Mouse (Mus musculus) layer of hippocampus, adult 6 months (tissue): ENCODE results near the gene Scn1b. TPM values are rescaled to one million over a fixed set of nuclear protein-coding genes. Genes with fewer than 3 reads are reported as not detected.

Experiments used
- long read RNA-seq, 2 experiments: library from polyadenylated mRNA; unstranded; transcript quantifications; one replicate each; pipeline ENCODE4 v2.0.0; 2019 to 2020
- polyA plus RNA-seq: library from polyadenylated mRNA; unstranded; fragments of <200 nt; fragmentation: Nextera tagmentation; gene quantifications from 2 replicates; pipeline ENCODE4 v1.2.3, GENCODE M21; 2021

Gene Scn1b
- 62.7 and 80.2 TPM in 2 replicates for polyA plus RNA-seq
- long read RNA-seq, experiment 1, transcript Scn1b-201 (6 exons, 1,573 nt): major isoform, 34 of 130 reads
- long read RNA-seq, experiment 1, transcript Scn1b-203 (5 exons, 1,501 nt): minor isoform, 11 of 130 reads
- long read RNA-seq, experiment 1, partial matches to known transcripts: 72 of 130 reads
- long read RNA-seq, experiment 1, other reads (novel, unspliced or antisense): 13 of 130 reads
- long read RNA-seq, experiment 2, transcript Scn1b-201 (6 exons, 1,573 nt): major isoform, 82 of 152 reads
- long read RNA-seq, experiment 2, transcript Scn1b-203 (5 exons, 1,501 nt): minor isoform, 27 of 152 reads
- long read RNA-seq, experiment 2, partial matches to known transcripts: 24 of 152 reads
- long read RNA-seq, experiment 2, other reads (novel, unspliced or antisense): 19 of 152 reads

GRCm38 (mm10) chr7:31126851-31127724, at the start of gene Scn1b:
Gene Scn1b (minus strand): TSS chr7:31127003.

DNA sequence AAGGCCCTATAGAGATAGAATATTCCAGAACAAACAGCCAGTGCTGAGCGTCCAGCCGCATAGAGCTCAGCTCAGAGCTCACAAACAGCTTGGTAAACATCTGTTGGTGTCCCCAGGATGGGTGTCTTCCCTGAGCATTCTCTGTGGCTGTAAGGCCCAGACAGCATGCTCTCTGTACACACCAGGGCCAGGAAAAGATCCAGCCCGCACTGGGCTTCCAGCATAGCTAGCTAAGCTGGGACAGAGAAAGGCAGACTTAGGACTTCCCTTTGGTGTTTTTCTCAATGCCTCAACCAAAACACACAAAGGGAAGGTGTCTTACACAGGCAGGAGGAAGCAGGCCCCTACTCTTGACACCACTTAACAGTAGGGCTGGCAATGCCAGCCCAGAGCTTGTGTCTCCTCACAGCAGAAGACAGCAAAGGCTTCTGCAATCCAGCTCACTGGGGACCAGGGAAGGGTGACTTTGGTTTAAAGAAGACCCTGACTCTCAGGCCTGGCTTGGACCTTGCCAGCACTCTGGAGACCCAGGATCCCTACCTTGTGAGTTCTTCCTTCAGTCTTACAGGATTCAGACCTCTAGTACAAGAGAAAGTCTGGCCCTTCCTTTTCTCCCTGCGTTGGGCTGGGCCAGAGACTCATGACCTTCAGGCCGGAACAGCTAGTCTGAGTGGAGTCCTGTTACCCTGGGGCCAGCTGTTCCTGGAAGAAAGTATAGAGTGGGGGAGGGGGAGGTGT, 28.7 kb upstream of the Scn1b start, which contains the start of gene Gramd1a:
Gramd1a (minus strand) TSS at position 601 of the 738 bp plus-strand sequence.

GRCm38 (mm10) chr7:31115182-31115581, 11.6 kb downstream of the Scn1b start, which contains the start of gene Hpn:
Gene Hpn (minus strand): TSS chr7:31115290.

DNA sequence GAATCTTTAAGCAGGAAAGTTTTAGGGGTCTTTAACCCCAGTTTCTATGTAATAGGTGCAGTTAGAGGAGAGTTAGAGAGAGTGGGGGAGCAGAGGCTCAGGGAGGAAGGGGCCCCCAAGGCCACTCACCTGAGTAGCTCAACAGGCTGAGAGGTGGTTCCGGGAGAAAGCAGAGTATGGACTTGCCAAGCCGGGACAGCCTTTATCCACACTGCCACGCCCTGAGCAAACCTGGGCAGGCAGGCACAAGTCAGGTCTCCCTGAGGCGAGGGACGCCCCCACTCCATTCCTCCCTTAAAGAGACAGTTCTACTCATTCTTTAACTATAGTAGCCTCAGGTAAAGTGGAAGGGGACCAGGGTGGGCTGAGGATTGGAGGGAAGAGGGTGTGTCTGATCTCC, 50.3 kb downstream of the Scn1b start, which contains the start of gene Fxyd3:
Fxyd3 (minus strand) TSS at position 213 of the 400 bp plus-strand sequence.

Other genes starting within 250 kb of the Scn1b start
- gene Cd22, start 246.7 kb downstream of the Scn1b start, polyA plus RNA-seq: 0.04 and 0.13 TPM in 2 replicates
- 78.5 and 92.5 TPM in 2 replicates for gene Mag, start 212.1 kb downstream of the Scn1b start, polyA plus RNA-seq
- gene Hamp2, start 202.3 kb downstream of the Scn1b start, polyA plus RNA-seq: not detected in 2 replicates
- not detected in 2 replicates for gene Hamp, start 183.0 kb downstream of the Scn1b start, polyA plus RNA-seq
- gene Usf2, start 170.2 kb downstream of the Scn1b start, polyA plus RNA-seq: 13.1 and 13.9 TPM in 2 replicates
- 6.0 and 7.0 TPM in 2 replicates for gene Lsr, start 153.5 kb downstream of the Scn1b start, polyA plus RNA-seq
- 0.11 and 0.83 TPM in 2 replicates for gene Fam187b, start 153.2 kb downstream of the Scn1b start, polyA plus RNA-seq
- 10.3 and 15.4 TPM in 2 replicates for gene Fxyd5, start 84.5 kb downstream of the Scn1b start, polyA plus RNA-seq
- gene Fxyd7, start 75.5 kb downstream of the Scn1b start, polyA plus RNA-seq: 175 and 204 TPM in 2 replicates
- gene Fxyd1, start 69.8 kb downstream of the Scn1b start, polyA plus RNA-seq: 223 and 537 TPM in 2 replicates
- 6.2 and 7.4 TPM in 2 replicates for gene Lgi4, start 67.7 kb downstream of the Scn1b start, polyA plus RNA-seq
- gene Fxyd3, start 50.3 kb downstream of the Scn1b start, polyA plus RNA-seq: 0.97 and 1.5 TPM in 2 replicates
- gene Hpn, start 11.7 kb downstream of the Scn1b start, polyA plus RNA-seq: 0.44 and 0.48 TPM in 2 replicates
- 48.8 and 55.0 TPM in 2 replicates for gene Gramd1a, start 28.9 kb upstream of the Scn1b start, polyA plus RNA-seq
- gene Scgb2b2, start 163.5 kb upstream of the Scn1b start, polyA plus RNA-seq: not detected in 2 replicates
- not detected in 2 replicates for gene Scgb1b2, start 164.8 kb upstream of the Scn1b start, polyA plus RNA-seq
- not detected in 2 replicates for gene Scgb2b3, start 235.1 kb upstream of the Scn1b start, polyA plus RNA-seq
- not detected in 2 replicates for gene Scgb1b3, start 248.6 kb upstream of the Scn1b start, polyA plus RNA-seq